Mouse (Mus musculus): ENCODE results near the gene Ensa.
"Not testable (repeated sequence)": the region's sequence is repeated elsewhere in the genome, so short reads cannot be mapped to it uniquely, and the experiment has no call there.

The Ensa gene

DNA sequence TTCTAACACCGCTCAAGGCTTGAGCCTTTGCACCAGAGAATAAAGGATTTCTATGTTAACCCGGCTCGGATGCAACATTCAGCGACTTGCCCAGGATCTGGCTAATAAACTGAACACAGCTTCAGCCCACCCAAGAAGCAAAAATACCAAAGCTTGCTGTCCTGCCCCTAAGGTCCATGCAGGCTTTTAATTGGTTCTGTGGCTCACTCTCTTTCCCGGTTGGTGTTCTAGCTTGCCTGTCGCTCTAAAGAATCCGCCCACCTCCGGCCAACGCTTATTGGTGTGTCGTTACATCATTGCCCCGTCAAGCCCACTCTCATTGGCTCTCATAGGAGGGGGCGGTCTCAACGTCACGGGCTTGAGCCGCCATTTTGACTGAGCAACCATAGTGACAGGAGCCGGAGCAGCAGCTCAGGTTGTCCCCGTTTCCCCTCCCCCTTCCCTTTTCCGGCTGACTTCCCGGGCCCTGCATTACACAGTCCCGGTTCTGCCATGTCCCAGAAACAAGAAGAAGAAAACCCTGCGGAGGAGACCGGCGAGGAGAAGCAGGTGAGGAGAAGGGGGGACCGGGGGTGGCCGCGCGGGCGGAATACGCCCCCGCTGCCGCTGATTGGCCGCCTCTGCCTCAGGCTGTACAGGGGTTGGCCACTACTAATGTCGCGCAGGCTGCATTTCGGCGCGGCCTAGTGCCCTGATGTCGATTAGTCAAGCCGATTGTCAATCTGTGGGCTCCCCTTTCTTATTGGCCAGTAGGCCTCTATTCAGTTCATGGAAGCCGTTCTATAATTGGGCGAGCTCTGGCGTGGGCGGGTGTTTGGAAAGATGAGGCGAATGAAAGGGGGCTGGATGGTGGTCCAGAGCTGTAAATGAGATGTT lies at the start of gene Ensa:
Ensa (plus strand) TSS at position 366 of the 876 bp plus-strand sequence.
- DNase-seq (ENCODE audit: low spot score in 2 of 2) = peak; percentile 99 to 100

DNA sequence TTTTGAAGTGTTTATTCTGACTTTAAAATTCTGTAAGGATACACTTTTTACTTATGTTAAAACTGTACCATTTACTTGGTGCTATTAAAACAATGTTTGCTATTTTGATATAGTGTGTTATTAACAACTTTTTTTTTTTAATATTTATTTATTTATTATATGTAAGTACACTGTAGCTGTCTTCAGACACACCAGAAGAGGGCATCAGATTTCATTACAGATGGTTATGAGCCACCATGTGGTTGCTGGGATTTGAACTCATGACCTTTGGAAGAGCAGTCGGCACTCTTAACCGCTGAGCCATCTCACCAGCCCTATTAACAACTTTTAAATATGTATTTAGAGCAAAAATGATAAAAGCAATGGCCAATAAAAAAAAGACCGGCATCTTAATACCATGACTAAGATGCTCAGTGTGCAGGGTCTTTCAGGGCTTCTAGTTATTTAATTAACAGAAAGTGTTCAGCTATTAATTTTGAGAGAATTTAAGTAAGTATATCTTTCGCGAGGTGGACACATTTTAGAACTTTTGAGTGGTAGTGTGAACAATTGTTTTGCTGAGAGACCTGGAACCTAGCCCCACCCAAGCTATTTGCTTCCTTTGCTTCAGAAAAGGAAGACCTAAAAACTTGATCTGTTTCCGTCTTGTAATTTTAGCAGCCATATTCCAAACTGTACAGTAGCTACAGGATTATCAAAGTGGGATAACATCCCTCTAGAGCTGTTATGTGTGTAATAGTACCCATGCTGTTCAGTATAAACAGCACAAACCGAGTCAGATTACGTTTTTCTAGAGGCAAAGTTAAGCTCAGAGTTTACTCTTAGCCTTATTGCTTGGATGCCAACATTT lies 36.8 kb upstream of the Ensa start:
- no peak for DNase-seq (ENCODE audit: low spot score in 2 of 2)

DNA sequence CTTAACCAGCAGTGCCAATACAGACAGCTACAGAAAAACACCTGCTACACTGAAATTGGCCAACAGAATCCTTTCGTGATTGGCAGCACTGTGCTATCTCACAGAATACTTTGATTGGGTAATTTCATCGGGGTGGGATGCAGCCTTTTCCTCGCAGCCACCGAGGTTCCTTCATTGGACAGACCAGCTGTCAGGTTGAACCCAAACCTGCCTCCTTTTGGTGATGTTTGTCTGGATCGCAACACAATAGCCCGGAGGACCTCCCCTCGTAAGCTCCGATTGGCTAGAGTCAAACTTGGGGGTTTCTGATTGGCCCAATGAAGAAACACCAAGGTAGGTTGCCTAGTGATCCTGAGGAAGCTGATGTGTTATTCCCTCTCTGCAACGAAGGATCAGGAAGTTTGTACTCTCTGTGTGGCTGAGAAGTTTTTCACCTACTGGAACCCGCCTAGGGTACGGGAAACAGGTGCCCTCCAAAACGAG lies 36.1 kb upstream of the Ensa start, which contains the start of gene Golph3l:
Golph3l (plus strand) TSS at position 331 of the 483 bp plus-strand sequence.
- DNase-seq (ENCODE audit: low spot score in 2 of 2) = peak; percentile 97 to 99

DNA sequence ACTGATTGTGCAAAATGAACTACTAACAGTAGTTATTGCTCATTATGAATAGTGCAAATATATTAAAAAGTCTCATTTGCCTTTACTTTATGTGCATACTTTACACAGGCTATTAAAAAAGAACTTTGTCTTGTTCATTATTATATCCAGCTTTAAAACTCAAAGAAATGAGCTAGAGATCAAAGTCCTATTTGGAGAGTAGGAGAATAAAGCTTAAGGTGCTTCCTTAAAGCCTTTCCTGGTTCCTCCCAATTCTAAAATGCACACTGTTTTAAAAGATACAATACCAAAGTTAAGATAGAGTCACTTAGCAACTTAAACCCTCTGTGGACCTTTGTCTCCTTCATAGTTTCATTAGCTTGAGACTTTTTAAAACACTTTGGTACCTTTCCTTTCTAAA lies 26.1 kb upstream of the Ensa start:
- no peak for DNase-seq (ENCODE audit: low spot score in 2 of 2)

DNA sequence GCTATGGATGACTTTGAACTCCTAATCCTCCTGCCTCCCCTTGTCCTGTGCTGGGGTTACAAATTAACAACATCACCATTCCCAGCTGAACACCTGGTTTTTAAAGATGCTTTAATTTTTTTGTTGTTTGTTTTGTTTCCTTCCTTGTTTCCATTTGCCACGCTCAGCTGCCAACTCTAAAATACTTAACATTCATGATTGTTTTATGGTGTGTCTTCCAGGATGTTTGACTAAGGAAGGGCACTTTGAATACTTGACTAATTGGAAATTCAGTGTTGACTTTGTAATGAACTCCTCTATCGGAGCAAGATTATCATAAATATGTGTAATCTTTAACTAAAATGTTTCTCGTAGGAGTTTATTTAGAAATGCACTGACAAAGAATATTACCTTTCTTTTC lies 23.5 kb upstream of the Ensa start:
- no peak for DNase-seq (ENCODE audit: low spot score in 2 of 2)

DNA sequence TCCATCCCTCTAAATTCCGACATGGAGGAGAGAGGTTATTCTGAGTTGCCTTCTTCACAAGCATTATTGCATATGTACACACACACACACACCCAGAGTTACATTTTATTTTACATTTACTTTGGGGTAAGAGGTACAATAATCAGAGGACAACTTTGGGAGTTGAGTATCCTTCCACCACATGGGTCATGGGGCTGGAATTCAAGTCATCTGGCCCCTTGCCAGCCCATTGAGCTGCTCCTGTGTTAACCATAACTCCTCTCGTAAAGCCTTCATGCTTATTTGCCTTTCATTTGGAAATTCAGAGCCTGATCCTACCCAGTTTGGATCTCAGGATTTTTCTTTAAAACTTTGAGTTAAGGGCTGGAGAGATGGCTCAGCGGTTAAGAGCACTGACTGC lies 18.7 kb upstream of the Ensa start:
- no peak for DNase-seq (ENCODE audit: low spot score in 2 of 2)

DNA sequence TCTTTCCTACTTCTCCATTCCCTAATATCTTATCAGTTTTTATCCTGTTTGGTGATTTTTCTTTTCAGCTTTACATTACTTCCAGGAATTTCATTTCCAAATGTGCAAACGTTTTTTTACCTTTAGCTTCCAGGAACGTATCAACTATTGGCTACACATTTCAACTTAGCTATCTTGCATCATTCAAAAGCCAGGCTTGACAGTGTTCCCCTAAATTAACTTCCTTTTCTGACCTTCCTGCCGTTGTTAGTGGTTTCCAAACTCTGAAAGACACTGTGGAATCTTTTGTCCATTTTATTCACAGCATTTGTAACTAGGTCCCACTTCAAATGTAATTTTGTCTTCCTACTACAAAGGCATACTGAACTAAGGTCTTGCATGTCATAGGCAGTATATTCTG lies 15.6 kb upstream of the Ensa start:
- no peak for DNase-seq (ENCODE audit: low spot score in 2 of 2)

DNA sequence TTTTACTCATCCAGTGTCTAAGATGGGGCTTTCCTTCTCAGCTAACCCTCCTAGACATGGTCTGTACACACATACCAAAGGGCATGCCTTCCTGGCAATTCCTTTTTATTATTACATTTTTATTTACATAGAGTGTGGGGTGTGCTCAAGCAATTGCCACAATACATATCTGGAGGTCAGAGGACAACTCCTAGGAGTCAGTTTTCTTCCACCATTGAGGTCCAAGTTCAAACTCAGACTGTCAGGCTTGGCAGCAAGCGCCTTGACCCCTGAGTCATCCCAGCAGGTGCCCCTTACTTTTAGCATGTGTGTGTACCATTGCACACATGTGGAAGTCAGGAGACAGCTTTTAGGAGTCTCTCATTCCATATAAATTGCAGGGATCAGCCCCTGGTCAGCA lies 10.8 kb upstream of the Ensa start:
- DNase-seq (ENCODE audit: low spot score in 2 of 2) = no peak

DNA sequence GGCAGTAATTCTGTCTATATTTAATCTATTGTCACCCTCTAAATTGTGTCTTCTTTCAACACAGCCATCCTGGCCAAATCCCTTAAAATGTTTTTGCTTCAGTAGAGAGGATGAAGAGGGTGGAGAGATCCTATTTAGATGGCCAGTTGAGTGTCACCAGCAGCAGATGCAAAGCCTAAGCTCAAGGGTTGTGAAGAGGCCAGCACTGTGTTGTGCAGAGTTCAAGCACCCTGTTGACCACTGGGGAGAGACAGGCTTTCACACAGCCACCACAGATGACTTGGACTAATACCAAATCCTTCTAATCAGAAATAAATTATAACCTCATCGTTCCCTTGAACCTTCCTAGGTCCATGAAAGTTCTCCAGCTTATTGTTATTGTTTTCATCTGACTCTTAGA lies 6.3 kb upstream of the Ensa start:
- DNase-seq (ENCODE audit: low spot score in 2 of 2) = no peak

DNA sequence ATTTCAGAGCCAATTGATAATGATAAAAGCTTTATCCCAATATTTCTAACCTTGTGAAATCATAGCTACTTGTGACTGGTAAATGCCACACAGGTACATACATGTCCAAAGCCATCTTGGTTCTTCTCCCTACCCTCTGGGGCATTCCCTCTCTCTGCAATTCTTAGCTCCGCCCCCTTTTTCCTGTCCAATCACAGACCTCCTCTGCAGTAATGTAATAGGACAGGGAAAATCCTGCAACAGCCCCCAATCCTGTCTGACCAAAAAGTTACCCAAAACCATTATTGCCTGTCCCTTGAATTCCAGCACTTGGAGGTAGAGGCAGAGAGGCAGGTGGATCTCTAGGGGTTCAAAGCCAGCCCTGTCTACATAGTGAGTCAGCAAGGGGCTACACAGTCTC lies 3.6 kb upstream of the Ensa start:
- no peak for DNase-seq (ENCODE audit: low spot score in 2 of 2)

DNA sequence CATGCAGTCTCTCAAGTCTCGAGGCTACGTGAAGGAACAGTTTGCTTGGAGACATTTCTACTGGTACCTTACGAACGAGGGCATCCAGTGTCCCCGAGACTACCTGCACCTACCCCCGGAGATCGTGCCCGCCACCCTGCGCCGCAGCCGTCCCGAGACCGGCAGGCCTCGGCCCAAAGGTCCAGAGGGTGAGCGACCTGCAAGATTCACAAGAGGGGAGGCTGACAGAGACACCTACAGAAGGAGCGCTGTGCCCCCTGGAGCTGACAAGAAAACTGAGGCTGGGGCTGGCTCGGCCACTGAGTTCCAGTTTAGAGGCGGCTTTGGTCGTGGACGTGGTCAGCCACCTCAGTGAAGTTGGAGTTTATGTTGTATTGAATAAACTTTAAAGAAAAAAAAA lies 2.4 kb upstream of the Ensa start:
- not testable (repeated sequence) for DNase-seq (ENCODE audit: low spot score in 2 of 2)

DNA sequence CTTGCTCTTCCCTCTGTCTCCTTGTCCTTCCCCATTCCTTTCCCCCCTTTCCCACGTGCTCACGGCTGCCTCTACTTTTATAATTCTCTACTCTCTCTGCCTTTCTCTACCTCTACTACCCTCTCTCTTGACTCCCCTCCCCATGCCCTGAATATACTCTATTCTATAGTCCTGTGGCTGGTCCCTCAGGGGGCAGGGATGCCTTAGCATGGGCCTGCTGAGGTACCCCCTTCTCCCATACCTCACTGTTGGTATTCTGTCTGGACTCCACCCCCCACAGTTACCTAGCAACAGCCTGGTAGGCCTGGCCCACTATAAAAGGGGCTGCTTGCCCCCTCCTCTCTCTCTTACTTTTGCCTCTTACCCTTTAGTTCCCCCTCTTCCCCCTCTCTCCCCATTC lies 1.2 kb upstream of the Ensa start:
- DNase-seq (ENCODE audit: low spot score in 2 of 2) = no peak

DNA sequence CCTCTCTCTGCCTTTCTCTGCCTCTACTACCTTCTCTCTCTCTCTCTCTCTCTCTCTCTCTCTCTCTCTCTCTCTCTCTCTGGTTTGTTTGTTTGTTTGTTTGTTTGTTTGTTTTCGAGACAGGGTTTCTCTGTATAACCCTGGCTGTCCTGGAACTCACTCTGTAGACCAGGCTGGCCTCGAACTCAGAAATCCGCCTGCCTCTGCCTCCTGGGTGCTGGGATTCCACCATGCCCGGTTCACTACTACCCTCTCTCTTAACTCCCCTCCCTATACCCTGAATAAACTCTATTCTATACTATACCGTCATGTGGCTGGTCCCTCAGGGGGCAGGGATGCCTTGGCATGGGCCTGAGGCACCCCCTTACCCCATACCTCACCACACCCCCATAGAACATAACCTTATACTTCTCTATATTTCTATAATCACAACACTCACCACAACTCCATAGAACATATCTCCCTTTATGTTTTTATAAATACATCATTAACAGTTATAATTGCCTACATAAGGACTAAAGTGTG lies 740 bp upstream of the Ensa start:
- DNase-seq (ENCODE audit: low spot score in 2 of 2) = not testable (repeated sequence)

DNA sequence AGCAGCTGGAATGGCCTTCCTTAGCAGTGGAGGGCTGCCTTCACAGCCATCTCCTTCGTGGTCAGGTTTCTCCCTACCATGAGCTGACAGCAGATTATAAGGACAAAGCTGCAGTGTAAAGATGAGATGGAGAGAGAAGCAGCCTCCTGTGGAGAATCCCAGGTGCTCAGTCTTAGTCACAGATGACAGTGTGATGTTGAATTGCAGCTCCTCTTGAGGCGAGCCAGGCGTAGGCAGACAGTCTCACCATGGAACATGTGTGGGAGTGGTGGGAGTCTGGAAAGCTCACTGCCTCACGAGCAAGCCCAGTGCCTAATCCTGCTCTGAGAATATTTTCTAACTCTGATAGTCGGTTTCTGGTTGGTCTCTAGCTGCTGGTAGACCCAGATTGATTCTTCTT lies 3.0 kb downstream of the Ensa start:
- DNase-seq (ENCODE audit: low spot score in 2 of 2) = peak; percentile 73 to 76

DNA sequence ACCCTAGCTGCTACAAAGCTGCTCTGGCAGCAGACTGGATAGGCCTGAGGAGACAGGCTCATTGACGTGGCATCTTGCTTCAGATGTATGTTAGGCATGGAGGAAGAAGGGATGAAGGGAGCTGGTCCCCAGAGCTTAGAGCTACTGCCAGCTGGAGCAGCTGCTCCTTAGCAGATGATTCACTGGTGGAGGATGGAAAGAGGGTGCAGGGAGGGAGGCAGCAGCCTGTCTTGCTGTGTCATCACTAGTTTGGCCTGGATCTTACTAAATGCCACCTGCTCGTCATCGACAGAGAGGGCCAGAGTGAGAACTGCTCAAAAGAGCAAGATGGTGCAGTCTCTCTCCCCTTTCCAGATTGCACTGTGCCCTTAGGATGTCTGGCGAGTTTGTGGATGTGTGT lies 5.0 kb downstream of the Ensa start:
- DNase-seq (ENCODE audit: low spot score in 2 of 2) = peak; percentile 66 to 72

DNA sequence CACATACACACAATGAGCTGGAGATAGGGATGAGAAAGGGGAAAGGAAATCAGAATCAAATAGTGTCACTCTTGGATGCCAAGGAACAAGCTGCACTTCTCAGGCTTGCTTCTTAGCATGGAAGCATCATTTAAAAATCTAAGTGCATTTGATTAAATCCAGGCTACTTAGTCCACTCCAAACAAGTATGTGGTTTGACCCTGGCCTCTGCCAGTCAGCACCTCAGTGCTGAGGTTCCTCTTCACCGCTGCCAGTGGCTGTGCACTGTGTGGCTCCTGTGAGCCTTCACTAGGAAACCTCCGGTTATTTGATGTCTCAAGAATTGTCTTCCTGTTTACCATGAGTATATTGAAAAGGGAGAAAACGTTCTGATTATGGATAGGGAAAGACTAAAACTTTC lies 6.1 kb downstream of the Ensa start:
- no peak for DNase-seq (ENCODE audit: low spot score in 2 of 2)

DNA sequence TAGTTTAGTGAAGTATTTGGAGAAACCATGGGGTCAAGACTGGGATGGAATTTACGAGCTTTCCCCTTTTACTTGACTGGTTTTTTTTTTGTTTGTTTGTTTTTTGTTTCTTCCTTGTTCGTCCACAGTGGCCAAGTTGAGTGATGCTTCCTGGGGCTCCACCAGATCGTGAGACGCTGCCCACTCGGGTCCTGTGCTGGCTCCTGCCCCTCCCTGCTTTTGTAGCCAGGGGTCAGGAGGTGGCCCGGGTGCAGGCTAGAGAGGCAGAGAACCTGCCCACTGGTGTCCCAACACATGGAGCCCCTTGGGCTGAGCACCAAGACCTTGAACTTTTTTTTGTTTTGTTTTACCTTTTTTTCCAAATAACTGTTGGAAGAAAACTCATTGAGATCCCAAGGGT lies 6.5 kb downstream of the Ensa start:
- DNase-seq (ENCODE audit: low spot score in 2 of 2) = no peak

DNA sequence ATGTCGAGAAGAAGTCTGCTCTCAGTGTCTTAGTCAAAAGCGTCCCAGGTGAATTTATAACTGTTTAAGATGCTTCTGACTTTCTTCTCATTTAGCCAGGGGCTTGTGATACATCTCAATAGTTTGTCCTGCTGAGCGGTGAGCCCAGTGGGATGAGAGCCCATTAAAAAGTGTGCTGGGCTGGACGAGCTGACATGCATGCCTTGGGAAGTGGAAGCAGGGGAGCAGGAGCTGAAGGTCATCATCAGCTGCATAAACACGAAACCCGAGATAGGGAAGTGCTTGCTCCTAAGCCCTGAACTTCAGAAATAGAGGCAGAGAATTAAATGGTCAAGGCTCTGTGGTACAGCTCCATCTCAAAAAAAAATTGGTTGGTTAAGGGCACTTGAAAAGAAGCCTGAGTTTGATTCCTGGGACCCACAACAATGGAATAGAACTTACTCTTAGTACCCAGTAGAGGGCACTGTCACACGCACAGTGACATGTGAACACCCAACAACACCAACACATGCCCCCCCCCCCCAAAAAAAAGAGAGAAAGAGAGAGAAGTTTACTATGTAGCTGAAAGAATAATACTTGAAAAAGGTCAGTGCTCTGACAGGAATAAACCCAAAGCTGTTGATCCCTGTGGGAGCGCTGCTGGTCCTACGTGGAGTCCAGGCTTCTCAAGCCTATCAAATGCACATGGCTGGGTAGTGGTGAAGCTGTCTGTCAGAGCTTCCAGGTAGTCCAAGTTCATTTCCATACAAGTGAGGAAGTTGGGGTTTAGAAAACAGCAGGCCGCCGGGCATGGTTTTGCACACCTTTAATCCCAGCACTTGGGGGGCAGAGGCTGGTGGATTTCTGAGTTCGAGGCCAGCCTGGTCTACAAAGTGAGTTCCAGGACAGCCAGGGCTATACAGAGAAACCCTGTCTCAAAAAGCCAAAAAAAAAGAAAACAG lies 8.1 kb downstream of the Ensa start:
- no peak for DNase-seq (ENCODE audit: low spot score in 2 of 2)

DNA sequence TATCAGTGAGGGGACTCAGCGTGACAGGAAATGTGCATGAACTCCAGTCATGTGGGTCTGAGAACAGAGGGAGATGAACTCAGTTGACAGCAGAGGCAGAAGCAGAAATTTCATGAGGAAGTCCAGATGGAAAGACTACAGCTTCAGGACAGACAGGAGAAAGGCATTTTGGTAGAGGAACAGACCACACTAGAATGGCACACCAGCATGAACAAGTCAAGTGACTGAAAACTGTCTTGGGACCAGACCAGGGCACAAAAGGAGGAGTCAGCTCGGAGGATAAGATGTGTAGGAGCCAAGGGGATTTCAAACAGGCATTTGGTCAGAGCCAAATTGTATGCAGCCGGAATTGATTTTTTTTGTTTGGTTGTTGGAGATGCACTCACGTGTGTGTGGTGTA lies 10.8 kb downstream of the Ensa start:
- no peak for DNase-seq (ENCODE audit: low spot score in 2 of 2)

DNA sequence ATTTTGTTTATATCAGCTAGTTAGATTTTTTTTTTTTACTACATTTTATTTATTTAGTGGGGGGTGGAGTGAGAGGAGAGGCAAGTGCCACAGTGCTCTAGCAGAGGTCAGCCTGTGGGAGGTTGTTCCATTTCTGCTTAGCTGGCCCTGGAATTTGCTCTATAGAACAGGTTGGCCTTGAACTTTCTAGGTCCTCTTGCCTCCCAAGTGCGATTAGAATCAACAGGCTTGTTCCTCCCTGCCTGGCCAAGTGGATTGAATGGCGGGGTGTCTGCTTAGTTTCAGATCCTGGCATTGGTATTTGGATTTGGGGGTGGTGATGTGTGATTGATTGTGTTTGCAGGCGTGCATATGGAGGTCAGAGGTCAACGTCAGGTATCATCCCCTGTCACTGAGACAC lies 11.3 kb downstream of the Ensa start:
- DNase-seq (ENCODE audit: low spot score in 2 of 2) = no peak

DNA sequence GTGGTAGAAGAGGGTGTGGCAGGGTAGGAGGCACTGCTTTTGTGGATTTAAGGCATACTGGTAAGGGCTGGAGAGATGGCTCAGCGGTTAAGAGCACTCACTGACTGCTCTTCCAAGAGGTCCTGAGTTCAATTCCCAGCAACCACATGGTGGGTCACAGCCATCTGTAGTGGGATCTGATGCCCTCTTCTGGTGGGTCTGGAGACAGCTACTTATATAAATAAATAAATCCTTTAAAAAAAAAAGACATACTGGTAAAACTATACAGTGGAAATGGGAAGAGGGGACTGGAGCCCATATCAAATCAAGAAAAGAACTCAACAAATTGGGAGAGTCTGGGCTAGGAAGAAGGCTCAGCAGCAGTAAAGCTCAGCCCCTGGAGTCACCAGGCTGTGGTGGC lies 14.9 kb downstream of the Ensa start:
- no peak for DNase-seq (ENCODE audit: low spot score in 2 of 2)

Data from right cerebral cortex, postnatal 10 days (tissue).